In genomic region chr11:83789259-83789658, GRCm38 (mm10) we compare ENCODE assay signal across 8 mouse cellular contexts. TPM values are rescaled to one million over a fixed set of nuclear protein-coding genes. Genes with fewer than 3 reads are reported as not detected.
DNase-seq lines count a peak whose midpoint lies in the region; ATAC-seq lines count a peak whose summit lies in the region.

No protein-coding gene starts in this region.

- H3K4me3 ChIP-seq in heart, embryonic 16.5 days (ENCODE audit: low read length), result no peak overlapping the region; the same call in 1 of the 2 replicates

- H3K27me3 ChIP-seq in heart, embryonic 16.5 days (ENCODE audit: control insufficient read depth, insufficient read depth, low read length), result peaks cover 3% of the 10 kb centered on the region

- H3K36me3 ChIP-seq in heart, embryonic 16.5 days (ENCODE audit: control insufficient read depth, insufficient read depth), result no peaks in the 10 kb centered on the region

- 47% methylated on average over 13 of the region's 13 CpGs for WGBS in heart, embryonic 16.5 days

- intact Hi-C loops in gastrocnemius, postnatal 14 days (cut with DNase I; ENCODE audit: low total_unique reads), result no loop called here

- no peaks in the 10 kb centered on the region for H3K9me3 ChIP-seq in heart, embryonic 16.5 days (replicated peaks; ENCODE audit: control insufficient read depth, low read length)

- H3K4me2 ChIP-seq in heart, embryonic 16.5 days (ENCODE audit: low read depth, low read length), result peak overlapping the region; percentile 36

- H3K27ac ChIP-seq in heart, embryonic 16.5 days (ENCODE audit: low read length), result no peak overlapping the region

- peak; percentile 20 for DNase-seq in gastrocnemius, postnatal 14 days
- DNase-seq in gastrocnemius, postnatal 25 days, result no peak
- DNase-seq in T-cell, adult 2 months (ENCODE audit: low spot score), result peak; percentile 67
- DNase-seq in lung, postnatal 36 days, result peak; percentile 76
- peak; percentile 27 for DNase-seq in thymus, postnatal 25 days
- no peak for DNase-seq in frontal cortex, postnatal 25 days (ENCODE audit: low spot score in 2 of 2)
- DNase-seq in right cerebral cortex, postnatal 25 days, result no peak

- peaks cover 4% of the 10 kb centered on the region for H3K4me1 ChIP-seq in heart, embryonic 16.5 days (ENCODE audit: control insufficient read depth, insufficient read depth, low read length)

- no peak for ATAC-seq in heart, embryonic 16.5 days (replicated peaks; ENCODE audit: extremely low read depth, insufficient read depth, low FRiP score)

- no peak overlapping the region for H3K9ac ChIP-seq in heart, embryonic 16.5 days (ENCODE audit: low read length)

RNA-seq across cellular contexts. Expression of gene Heatr6, which starts 35.8 kb away (rescaled TPM):
- 1 to 10 TPM; 6.6 TPM for total RNA-seq in gastrocnemius, postnatal 14 days (2021)
- 1 to 10 TPM; 6.4 to 7.4 TPM for total RNA-seq in gastrocnemius, postnatal 25 days (2021)
- 13.8 and 14.6 TPM in 2 replicates for polyA plus RNA-seq in heart, embryonic 16.5 days (2015; fragmentation: Nextera tagmentation; extraction: Ambion mirVana)

RNA-seq across cellular contexts. Expression of gene Wfdc21, which starts 42.5 kb away (rescaled TPM):
- not detected for total RNA-seq in gastrocnemius, postnatal 14 days (2021)
- total RNA-seq in gastrocnemius, postnatal 25 days (2021), result 1 to 10 TPM in 1 of 2 experiments, not detected in 1; 3.4 TPM
- polyA plus RNA-seq in heart, embryonic 16.5 days (2015; fragmentation: Nextera tagmentation; extraction: Ambion mirVana), result 0.80 and 1.4 TPM in 2 replicates

Comparison
In these comparisons a context has a peak if more than half of its experiments do, and no peak if none do; other contexts are left out.
1. DNase-seq: peak in gastrocnemius, postnatal 14 days (single experiment), T-cell, adult 2 months (single experiment), lung, postnatal 36 days (single experiment) and thymus, postnatal 25 days (single experiment); none in gastrocnemius, postnatal 25 days (single experiment), frontal cortex, postnatal 25 days (0 of 2) and right cerebral cortex, postnatal 25 days (single experiment).